Mouse (Mus musculus) embryo, embryonic 9.5 days (tissue): ENCODE data around the gene 4931406P16Rik.
"Not testable (repeated sequence)": the region's sequence is repeated elsewhere in the genome, so short reads cannot be mapped to it uniquely, and the experiment has no call there.

Experiments
- DNase-seq: peaks from one replicate; pipeline ENCODE4 v3.0.0-alpha.2; 2017; ENCODE audit errors: extremely low spot score

The 4931406P16Rik gene

DNA sequence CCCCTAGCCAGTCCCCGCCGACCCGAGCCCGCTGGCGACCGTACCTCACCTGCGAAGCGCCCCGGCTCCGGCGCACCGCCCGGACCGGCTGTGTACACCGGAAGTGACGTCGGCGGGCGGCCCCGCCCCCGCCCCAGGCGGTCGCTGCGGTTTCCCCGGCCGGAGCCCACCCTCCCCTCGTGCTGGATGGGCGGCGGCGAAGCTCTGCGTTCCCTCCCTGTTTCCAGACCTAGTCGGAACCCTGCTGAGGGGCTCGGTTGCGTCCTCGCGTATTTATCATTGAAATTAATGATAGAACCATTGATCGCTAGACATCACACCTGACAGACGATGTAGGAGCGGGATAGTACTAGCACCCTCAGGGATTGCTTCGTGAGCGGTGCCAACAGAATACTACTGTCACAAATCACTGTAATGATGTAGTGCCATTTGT, at the start of gene 4931406P16Rik:
Gene 4931406P16Rik (minus strand): TSS at position 109 of the 433 bp plus-strand sequence.
- DNase-seq, result peak; percentile 91

DNA sequence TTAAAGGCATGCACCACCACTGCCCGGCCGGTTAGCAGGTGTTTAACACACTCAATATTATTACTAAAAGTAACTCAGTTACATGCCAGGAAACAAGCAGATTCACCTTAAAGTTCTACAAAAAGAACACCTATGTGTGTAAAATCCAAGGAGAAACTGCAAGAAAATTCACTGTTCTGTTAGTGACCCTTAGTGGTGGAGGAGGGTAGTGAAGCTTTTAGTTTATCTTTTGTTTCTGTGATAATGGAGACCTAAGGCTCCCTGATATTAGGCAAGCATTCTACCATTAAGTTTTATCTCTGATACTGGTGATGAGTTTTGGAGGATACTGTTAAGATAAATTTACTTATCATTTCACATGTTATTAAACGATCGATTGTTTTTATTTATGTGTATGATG, 42.3 kb upstream of the 4931406P16Rik start:
- no peak for DNase-seq

DNA sequence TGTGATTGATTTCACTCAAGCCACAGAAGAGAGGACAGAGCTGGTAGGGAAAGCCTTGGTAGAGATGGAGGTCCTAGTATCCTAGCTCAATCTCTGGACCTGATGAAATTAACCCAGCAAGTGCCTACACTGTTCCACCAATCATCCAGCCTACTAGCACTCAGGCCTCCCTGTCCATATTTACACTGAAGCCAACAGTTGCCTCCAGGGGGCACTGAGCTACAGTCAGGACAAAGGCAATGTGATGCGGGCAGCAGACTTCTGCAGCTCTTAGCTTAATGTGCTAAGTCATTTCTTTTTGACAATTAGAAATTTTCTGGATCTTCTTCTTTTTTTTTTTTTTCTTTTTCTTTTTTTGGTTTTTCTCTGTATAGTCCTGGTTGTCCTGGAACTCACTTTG, 38.6 kb upstream of the 4931406P16Rik start:
- no peak for DNase-seq

DNA sequence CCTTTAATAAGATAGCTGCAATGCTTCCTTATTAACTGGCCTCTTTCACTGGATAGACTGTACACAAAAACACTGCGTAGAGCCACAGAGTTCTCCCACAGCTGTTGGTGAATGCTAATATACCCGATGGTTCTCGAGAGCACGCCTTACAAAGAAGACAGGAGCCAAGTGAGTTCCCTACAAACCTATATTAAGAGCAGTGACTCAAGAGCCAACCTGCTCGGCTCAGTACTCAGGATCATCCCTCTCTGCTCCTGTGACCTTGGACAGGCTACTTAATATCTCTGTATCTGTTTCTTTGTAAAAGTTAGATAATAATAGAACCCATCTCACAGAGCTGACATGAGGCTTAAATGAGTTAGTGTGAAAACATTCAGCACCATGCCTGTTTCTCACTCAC, 36.8 kb upstream of the 4931406P16Rik start:
- no peak for DNase-seq

DNA sequence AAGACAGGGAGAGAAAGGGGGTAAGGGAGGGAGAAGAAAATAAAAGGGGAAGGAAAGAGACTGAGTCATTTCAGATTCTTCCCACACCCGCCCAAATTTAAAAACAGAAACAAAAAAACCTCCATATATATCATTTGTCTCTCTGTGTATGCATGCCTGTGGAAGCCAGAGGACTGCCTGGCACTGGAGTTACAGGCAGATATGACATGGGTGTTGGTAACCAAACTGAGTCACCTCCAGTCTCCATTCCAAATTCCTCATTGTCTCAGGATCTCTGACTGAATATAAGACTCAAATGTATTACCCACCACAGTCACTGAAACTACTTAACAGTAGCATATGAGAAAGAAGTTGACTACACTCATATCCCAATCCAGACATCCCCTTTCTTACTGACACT, 34.7 kb upstream of the 4931406P16Rik start:
- no peak for DNase-seq

DNA sequence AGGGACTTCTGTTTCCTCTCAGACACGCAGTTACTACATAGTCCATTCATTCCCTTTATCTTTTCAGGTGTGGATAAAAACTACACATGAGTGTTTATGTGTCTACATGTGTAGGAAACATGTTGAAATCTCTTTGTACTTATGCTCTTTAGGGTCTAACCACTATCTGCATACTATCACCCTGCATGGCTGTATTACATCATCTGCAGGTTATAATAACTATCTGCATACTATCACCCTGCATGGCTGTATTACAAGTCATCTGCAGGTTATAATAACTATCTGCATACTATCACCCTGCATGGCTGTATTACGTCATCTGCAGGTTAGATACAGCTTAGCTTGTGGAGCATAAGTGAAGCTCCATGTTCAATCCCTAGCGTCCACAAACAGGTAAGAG, 33.7 kb upstream of the 4931406P16Rik start:
- DNase-seq, result no peak

DNA sequence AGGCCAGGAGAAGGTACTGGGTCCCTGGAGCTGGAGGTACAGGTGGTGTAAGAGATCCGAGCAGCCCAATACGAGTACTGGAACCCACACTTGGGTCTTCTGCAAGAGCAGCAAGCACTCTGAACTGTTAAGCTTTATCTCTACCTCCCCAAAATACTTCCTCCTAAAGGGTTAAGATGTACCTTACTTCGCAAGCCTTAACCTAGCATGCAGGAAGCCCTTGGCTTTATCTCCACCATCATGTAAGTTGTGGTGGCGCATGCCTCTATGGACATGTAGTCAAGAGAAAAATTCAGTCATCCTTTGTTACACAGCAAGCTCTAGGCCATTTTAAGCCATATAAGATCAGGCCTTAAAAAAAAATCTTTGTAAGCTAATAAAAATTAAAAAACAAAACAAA, 33.2 kb upstream of the 4931406P16Rik start:
- no peak for DNase-seq

DNA sequence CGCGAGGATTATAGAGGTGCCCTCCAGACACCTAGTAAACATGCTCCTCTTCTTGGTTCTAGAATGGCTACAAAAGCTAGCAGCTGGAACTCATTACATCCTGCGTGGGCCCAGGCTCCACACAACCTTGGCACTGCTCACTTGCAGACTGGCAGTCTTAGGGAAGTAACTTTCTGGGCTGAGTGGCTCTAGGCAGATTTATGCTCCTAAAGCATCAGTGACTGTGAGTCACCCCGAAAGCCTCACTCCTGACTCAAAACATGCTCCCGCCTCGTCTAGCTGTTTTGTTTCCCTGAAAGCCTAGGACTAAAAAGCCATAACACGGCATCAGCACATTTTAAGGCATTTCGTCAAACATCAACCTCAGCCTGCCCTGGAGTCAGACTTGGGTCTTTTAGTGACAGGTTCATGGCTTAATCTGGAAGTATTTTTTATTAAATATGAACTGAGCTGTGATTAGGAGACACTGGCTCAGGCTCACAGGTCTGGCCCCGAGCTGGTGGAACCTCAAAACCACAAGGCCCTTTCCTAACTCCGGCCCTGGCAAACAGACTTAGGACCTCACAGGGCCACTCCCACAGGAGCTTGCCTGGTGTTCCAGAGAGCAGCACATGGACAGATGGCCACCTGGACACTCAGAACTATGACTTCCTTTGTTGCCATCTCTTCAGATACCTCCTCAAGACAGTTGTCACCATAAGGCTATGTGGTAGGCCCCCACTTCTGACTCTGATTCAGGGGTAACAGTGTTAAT, 28.9 kb upstream of the 4931406P16Rik start:
- no peak for DNase-seq

DNA sequence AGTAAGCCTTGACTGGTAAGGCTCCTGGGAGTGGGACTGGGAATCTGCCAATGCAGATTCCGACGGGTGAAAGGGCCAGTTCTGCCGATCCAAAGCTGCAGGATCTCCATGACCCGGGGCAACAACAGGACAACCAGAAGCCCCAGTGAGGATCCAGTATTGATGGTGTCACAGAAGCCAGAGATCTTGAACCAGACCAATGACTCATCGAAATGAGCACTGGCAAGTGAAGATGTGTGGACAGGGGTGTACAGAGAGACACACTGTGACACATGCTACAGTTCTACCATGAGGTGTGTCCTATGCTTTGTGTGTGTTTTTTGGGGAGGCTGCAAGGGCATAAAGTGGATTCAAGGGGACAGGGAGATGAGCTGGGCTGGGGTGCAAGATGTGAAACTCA, 27.5 kb upstream of the 4931406P16Rik start:
- no peak for DNase-seq

DNA sequence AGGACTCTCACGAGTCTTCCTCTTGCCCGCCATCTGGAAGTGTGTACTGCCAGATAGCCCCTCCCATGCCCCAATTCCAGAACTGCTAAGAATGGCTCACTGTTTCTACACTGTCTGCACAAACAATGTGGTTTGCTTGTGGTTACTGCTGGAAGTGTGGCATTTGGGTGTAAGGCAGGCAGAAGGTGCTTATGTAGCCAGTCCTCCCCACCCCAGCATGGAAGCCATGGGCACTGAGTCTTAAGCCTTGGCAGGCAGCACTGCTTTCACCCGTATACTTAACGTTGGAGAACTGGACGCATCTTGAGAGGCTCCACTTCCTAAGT, 25.8 kb upstream of the 4931406P16Rik start:
- DNase-seq, result no peak

DNA sequence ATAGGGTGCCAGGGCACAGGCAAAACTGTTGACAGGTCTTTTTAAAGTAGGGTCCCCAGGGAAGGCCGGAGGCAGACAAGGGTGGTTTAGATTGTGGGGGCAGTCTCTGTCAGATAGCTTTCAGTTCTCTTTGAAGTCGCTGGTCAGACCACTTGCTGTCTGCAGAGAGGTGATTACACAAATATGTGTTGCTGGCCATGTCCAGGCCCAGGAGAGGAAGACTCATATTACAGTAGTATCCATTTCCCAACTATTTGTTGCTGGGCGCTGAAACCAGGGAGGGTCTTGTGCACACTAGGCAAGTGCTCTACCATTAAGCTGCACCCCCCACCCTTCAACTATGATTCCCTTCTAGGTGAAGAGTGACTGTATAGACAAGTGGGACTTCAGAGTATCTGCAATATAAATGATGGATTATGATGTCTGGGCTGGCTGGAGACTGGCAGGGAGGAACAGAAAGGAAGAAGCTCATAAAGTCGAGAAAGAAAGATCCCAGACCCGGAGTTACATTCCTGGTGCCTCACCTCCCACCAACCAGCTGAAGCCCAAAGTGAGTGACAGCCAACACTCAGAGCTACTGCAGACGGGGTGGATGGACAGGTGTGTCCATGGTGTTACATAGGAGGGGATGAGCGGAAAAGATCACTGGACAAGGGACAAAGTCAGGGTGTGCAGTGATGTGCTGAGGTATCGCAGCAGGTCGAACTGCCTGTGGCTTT, 25.3 kb upstream of the 4931406P16Rik start:
- DNase-seq, result no peak

DNA sequence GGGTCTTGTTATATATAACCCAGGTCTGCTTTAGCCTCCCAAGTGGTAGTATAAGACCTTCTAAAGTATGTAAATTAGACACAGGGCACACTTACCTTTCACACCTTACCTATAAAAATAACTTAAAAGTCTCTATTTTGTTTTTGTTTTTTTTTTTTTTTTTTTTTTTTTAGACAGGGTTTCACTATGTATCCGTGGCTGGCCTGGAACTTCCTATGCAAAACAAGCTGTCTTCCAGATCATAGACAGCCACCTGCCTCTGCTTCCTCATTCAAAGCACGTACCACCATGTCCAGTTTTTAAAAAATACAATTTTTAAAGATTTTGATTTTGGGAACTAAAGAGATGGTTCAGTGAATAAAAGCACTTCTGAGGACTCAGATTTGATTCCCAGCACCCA, 23.9 kb upstream of the 4931406P16Rik start:
- DNase-seq, result no peak

DNA sequence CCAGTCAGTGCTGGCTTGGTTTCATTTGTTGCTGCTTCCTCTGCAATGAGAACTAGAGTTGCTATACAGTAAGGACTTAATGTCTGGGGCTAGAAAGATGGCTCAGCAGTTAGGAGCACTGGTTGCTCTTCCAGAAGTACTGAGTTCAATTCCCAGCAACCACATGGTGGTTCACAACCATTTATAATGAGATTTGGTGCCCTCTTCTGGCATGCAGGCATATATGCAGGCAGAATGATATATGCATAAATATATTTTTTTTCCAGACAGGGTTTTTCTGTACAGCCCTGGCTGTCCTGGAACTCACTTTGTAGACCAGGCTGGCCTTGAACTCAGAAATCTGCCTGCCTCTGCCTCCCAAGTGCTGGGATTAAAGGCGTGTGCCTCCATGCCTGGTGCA, 23.2 kb upstream of the 4931406P16Rik start:
- DNase-seq, result not testable (repeated sequence)

DNA sequence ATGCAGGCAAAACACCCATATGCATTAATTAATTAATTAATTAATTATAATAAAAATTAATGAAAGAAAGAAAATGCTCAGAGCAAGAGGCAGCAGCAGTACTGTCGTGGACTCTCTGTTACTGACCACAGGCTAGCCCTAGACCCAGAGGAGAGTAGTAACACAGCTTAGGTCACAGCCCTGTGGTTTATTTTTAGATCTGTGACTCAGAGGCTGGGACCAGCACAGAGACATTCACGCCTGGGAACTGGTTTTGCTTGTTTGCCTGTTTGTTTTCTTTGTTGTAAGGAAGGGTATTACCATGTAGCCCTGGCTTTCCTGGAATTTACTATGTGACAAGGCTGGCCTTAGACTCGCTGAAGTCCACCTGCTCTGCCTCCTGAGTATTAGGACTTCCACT, 14.1 kb upstream of the 4931406P16Rik start:
- no peak for DNase-seq

DNA sequence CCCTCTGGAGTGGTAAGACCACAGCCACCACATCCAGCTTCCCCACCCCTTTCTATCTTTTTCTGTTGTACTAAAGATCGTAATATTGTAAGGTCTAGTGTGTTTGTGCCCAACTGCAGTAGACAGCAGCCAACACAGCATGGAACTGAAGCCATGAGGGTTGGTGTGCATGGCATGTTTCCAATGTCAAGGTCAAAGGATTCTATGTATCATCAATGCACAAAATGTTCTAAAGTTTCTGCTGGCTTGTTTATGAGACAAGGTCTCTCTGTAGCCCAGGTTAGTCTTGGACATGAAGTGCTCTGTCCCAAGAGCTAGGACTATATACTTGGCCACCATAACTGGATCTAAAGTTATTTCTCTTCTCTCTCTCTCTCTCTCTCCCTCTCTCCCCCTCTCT, 11.5 kb upstream of the 4931406P16Rik start:
- no peak for DNase-seq

DNA sequence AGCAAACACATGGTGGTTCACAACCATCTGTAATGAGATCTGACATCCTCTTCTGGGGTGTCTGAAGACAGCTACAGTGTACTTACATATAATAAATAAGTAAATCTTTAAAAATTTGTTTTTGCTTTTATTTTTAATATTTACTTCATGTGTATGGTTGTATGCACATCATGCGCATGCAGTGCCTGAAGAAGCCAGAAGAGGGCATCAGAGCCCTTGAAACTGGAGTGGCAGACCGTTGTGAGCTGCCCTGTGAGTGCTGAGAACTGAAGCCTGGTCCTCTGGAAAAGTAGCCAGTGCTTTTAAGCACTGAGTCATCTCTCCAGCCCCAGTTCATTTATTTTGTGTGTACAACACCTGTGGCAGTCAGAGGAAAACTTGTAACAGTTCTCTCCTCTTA, 10.7 kb upstream of the 4931406P16Rik start:
- no peak for DNase-seq

DNA sequence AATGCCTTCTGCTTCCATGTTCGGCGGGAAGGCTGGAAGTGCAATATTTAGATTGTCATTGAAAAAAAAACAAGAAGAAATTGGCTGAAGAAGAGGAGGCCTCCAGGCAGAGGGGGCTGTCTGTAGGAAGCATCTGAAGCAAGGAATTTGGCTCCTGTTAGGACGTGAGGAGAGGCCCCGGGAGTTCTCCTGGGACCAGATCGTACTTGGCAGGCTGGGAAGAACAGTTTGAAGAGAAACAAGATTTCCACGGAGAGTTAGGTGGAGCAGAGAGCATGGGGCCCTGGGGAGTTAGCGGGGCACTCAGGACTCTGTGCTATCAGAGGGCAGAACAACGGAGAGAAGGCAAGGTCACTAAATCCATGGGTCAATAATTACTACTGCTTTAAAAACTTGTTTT, 10.0 kb upstream of the 4931406P16Rik start:
- DNase-seq, result no peak

DNA sequence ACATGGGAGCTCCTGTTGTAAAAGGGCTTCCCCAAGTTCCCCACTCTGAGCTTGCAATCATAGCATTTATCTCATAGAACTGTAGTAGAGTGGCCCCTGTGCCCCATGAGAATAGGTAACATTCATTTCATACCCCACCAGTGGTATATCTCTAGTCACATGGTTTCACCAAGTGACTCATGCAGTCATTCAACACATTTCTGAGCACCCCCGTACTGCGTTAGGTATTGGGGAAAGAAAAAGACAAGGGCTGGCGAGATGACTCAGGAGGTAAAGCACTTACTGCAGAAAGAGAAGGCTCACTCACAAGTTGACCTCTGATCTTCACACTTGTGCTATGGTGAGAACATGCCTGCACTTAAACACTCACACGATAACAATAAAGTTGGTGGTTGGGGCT, 8.6 kb upstream of the 4931406P16Rik start:
- no peak for DNase-seq

DNA sequence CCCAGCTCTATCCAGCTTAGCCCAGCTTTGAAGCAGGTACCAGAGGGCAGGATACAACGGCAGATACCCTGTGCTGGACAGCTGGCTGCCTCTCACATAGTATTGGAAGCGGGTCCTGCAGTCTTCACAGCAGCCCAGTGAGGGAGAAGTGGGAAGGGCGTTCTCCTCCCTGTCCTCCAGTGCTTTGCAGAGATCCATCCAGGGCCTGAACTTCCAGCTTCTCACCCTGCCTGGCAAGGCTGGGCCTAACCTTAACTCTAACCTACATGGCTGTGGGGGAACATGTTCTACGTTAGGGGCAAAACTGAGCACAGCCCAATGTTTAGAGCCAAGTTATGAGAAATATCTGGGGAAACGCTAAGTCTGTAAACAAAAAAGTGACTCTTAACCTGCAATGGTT, 7.8 kb upstream of the 4931406P16Rik start:
- no peak for DNase-seq

DNA sequence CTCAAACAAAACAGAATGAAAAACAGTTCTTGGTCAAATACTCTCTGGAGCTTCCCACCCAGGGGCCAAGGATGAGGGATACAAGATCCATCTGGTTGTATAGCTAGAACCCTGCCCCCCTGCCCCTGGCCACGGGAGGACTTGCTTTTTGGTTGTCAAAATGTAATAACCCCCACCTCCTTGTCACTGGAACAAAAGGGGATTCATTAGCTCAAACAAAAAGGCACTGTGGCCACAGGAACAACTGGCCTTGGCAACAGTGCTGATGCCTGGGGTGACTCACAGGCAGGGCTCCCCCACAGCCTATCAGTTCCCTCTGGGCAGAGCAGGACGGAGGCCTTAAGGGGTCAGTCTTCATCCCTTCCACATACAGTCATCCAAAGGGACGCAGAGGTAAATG, 6.6 kb upstream of the 4931406P16Rik start:
- DNase-seq, result no peak

DNA sequence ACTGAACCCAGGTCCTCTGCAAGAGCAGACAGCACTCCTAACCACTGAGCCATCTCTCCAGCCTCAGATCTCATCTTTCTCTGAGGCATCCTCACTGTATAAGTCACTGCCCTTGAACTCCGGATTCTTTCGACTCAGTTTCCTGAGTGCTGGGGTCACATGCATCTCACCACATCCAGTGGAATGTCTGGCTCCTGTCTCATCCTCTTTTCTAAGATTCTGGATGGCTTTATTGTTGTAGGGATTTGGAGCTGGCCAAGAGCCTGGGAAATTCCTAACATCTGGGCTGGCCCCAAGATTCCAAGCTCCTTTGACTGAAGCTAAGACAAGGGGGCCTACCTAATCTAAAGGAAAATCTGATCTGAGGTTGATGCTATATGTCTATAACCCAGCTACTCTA, 5.8 kb upstream of the 4931406P16Rik start:
- DNase-seq, result no peak

DNA sequence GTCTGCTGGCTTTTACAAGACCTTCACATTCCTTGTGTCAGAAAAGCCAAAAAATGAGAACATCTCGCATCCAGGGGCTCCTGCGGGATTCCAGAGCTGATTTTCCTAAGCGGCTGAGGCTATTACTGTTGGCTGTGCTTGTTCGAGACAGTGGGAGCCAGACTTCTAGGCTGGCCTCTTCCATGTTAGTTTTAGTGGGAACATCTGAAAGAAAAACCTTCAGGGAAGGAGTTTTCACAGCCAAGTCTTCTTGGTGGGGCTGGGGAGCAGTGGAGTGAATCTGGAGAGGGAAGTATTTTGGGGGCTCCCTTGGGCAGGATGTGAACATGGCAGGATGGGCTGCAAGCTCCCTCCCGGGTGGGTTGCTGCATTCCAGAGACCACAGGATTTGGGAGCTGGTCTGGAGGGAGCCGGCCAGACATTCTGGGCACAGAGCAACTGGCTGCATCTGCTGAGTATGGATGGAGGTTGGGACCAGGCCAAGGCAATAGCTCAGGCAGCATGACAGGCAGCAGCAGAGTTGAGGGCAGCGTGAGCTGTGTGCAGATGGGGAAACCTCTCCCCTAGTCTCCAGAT, 4.6 kb upstream of the 4931406P16Rik start:
- no peak for DNase-seq

DNA sequence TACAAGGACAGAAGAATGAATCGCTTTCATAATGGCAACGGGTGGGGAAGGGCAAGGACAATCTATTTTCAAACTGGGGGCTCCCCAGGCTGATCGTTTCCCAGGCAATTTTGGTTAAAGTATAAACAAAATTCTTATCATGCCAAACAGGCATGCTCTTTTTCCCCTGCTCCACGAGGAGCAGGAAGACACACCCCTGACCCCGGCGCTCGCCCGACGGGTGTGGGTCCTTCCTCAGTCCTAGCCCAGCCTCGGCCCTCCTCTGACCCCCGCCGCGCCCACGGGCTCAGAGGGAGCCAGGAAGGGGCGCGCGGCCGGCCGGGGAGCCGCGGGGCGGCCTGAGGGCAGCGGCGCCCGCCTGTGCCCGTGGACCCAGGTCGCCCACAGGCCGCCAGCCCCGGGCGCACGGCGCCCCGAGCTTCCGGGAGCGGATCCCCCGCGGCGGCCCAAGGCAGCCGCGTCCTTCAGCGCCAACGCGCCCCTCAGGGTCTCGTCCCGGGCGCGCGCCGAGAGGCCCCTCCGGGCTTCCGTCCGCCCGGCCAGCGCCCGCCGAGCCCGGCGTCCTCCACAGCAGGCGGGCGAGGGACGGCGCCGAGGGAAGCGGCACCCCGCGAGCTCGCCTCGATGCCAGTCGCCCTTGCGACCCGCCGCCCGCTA, 437 bp downstream of the 4931406P16Rik start:
- DNase-seq, result peak; percentile 71
